In the genomic region with DNA sequence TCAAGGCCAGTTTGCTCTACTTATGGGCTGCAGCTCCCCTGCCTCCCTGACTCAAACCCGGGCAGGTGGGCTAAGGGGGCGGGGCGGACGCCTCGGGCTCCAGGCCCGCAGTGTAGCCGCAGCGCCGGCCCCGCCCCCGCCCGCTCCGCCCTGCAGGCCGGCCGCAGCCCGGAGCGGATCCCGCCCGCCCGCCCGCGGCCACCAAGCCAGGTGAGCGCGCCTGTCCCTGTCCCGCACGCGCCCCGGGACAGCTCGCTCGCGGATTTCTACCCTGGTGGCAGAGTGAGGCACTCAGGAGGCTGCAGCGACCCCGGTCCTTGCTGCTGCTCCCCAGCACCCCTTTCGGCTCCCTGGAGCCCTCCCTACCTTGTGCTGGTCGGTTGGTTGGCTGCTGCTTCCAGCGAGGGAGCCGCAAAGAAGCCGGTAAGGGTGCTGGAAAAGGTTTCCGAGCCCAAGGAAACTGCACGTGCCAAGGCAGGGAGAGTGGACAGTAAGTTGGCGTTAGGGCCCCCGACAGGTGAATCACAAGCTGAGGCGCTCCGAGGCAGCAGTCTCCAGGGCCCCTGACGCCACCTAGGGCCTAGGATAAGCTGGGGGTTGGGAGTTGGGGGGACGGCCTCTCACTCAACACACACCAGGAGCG, we compare ENCODE assay signal across 8 mouse cellular contexts. TPM values are rescaled to one million over a fixed set of nuclear protein-coding genes. Genes with fewer than 3 reads are reported as not detected.
DNase-seq lines count a peak whose midpoint lies in the region; ATAC-seq lines count a peak whose summit lies in the region.

A gene (plus strand): TSS at position 143 of the 643 bp plus-strand sequence.

- H3K27me3 ChIP-seq in embryonic facial prominence, embryonic 10.5 days (replicated peaks; ENCODE audit: low read depth, poor library complexity, severe bottlenecking): peaks cover 37% of the 10 kb centered on the region
- H3K27me3 ChIP-seq in hindbrain, embryonic 14.5 days (ENCODE audit: control insufficient read depth, insufficient read depth, low read length): peaks cover 5% of the 10 kb centered on the region; the same call in 1 of the 2 replicates
- peaks cover 27% of the 10 kb centered on the region for H3K27me3 ChIP-seq in limb, embryonic 15.5 days
- H3K27me3 ChIP-seq in neural tube, embryonic 14.5 days (ENCODE audit: control insufficient read depth, insufficient read depth, low read length): no peaks in the 10 kb centered on the region

- peak; percentile 24 for DNase-seq in gastrocnemius, postnatal 10 days
- DNase-seq in gastrocnemius, postnatal 36 days: no peak
- peak; percentile 10 for DNase-seq in T-cell, adult 2 months (ENCODE audit: low spot score)
- peak; percentile 45 for DNase-seq in embryonic facial prominence, embryonic 10.5 days (ENCODE audit: low spot score)
- DNase-seq in hindbrain, embryonic 14.5 days (ENCODE audit: low spot score): no peak
- DNase-seq in c-Kit-positive CD71-positive TER-119-positive erythroid progenitor cells, embryonic 14.5 days (ENCODE audit: low spot score): no peak

- intact Hi-C loops in gastrocnemius, postnatal 36 days (cut with DNase I): no loop called here

- H3K4me3 ChIP-seq in embryonic facial prominence, embryonic 10.5 days: peak within 1 kb of the TSS; percentile 64
- peak within 1 kb of the TSS; percentile 40 for H3K4me3 ChIP-seq in hindbrain, embryonic 14.5 days (replicated peaks; ENCODE audit: low read length)
- H3K4me3 ChIP-seq in limb, embryonic 15.5 days: peak within 1 kb of the TSS; percentile 41
- peak within 1 kb of the TSS; percentile 37 for H3K4me3 ChIP-seq in neural tube, embryonic 14.5 days (ENCODE audit: low read depth, low read length)

- H3K36me3 ChIP-seq in embryonic facial prominence, embryonic 10.5 days (replicated peaks): peaks cover 34% of the 10 kb centered on the region
- peaks cover 34% of the 10 kb centered on the region for H3K36me3 ChIP-seq in hindbrain, embryonic 14.5 days (replicated peaks; ENCODE audit: control insufficient read depth, insufficient read depth)
- H3K36me3 ChIP-seq in limb, embryonic 15.5 days: peaks cover 28% of the 10 kb centered on the region
- peaks cover 10% of the 10 kb centered on the region for H3K36me3 ChIP-seq in neural tube, embryonic 14.5 days (ENCODE audit: control insufficient read depth, insufficient read depth, low read length)

- peak within 1 kb of the TSS; percentile 90 for H3K4me2 ChIP-seq in hindbrain, embryonic 14.5 days (replicated peaks)
- H3K4me2 ChIP-seq in limb, embryonic 15.5 days: peak within 1 kb of the TSS; percentile 89
- peak within 1 kb of the TSS; percentile 85 for H3K4me2 ChIP-seq in neural tube, embryonic 14.5 days (ENCODE audit: low read depth, low read length)

- peak within 1 kb of the TSS; percentile 66 for H3K9ac ChIP-seq in hindbrain, embryonic 14.5 days
- H3K9ac ChIP-seq in limb, embryonic 15.5 days: peak within 1 kb of the TSS; percentile 26; the same call in 1 of the 2 replicates
- peak within 1 kb of the TSS; percentile 39 for H3K9ac ChIP-seq in neural tube, embryonic 14.5 days (replicated peaks; ENCODE audit: low read depth, low read length)

- H3K9me3 ChIP-seq in embryonic facial prominence, embryonic 10.5 days: no peaks in the 10 kb centered on the region
- no peaks in the 10 kb centered on the region for H3K9me3 ChIP-seq in hindbrain, embryonic 14.5 days (ENCODE audit: control insufficient read depth, low read length)
- H3K9me3 ChIP-seq in limb, embryonic 15.5 days: no peaks in the 10 kb centered on the region
- H3K9me3 ChIP-seq in neural tube, embryonic 14.5 days (ENCODE audit: control insufficient read depth, low read length): no peaks in the 10 kb centered on the region

- peak; percentile 75; the same call in 1 of the 2 replicates for ATAC-seq in hindbrain, embryonic 14.5 days (ENCODE audit: low FRiP score)
- no peak for ATAC-seq in limb, embryonic 15.5 days (ENCODE audit: insufficient number of reproducible peaks, low FRiP score, low TSS enrichment, low read depth)
- peak; percentile 68 for ATAC-seq in neural tube, embryonic 14.5 days (ENCODE audit: low read depth)

- peak within 1 kb of the TSS; percentile 48; the same call in 1 of the 2 replicates for H3K27ac ChIP-seq in embryonic facial prominence, embryonic 10.5 days (replicated peaks)
- no peak within 1 kb of the TSS for H3K27ac ChIP-seq in hindbrain, embryonic 14.5 days
- H3K27ac ChIP-seq in limb, embryonic 15.5 days: no peak within 1 kb of the TSS
- no peak within 1 kb of the TSS for H3K27ac ChIP-seq in neural tube, embryonic 14.5 days (ENCODE audit: low read depth, low read length)

- H3K4me1 ChIP-seq in embryonic facial prominence, embryonic 10.5 days: peaks cover 12% of the 10 kb centered on the region
- 0 out of 2 replicates have a peak, but pooled peaks cover 6% of the 10 kb centered on the region for H3K4me1 ChIP-seq in hindbrain, embryonic 14.5 days (replicated peaks; ENCODE audit: control insufficient read depth, insufficient read depth, low read length)
- peaks cover 14% of the 10 kb centered on the region for H3K4me1 ChIP-seq in limb, embryonic 15.5 days
- peaks cover 7% of the 10 kb centered on the region for H3K4me1 ChIP-seq in neural tube, embryonic 14.5 days (ENCODE audit: control insufficient read depth, insufficient read depth, low read length)

- WGBS in embryonic facial prominence, embryonic 10.5 days: 1% methylated on average over 47 of the region's 47 CpGs
- 1% methylated on average over 47 of the region's 47 CpGs for WGBS in hindbrain, embryonic 14.5 days
- 2% methylated on average over 45 of the region's 47 CpGs for WGBS in limb, embryonic 15.5 days
- under 1% methylated on average over 47 of the region's 47 CpGs for WGBS in neural tube, embryonic 14.5 days

RNA-seq across cellular contexts. Expression of the gene that starts here (rescaled TPM):
- total RNA-seq in gastrocnemius, postnatal 10 days (2021): under 1 TPM; 0.27 to 0.28 TPM
- under 1 TPM in 1 of 2 experiments, not detected in 1; 0.20 TPM for total RNA-seq in gastrocnemius, postnatal 36 days (2021)
- 0.75 and 1.1 TPM in 2 replicates for polyA plus RNA-seq in embryonic facial prominence, embryonic 10.5 days (2016; fragmentation: Nextera tagmentation; extraction: Ambion mirVana)
- 5.9 and 6.4 TPM in 2 replicates for polyA plus RNA-seq in hindbrain, embryonic 14.5 days (2014; fragmentation: Nextera tagmentation; extraction: Ambion mirVana)
- polyA plus RNA-seq in limb, embryonic 15.5 days (2015; fragmentation: Nextera tagmentation; extraction: Ambion mirVana): 0.36 and 2.7 TPM in 2 replicates
- 3.0 and 3.4 TPM in 2 replicates for polyA plus RNA-seq in neural tube, embryonic 14.5 days (2014; fragmentation: Nextera tagmentation; extraction: Ambion mirVana)

Comparison
In these comparisons a context has a peak if more than half of its experiments do, and no peak if none do; other contexts are left out.
1. Peak in DNase-seq in gastrocnemius, postnatal 10 days; RNA of the gene not detected or under 1 TPM.
2. DNase-seq: peak in T-cell, adult 2 months (single experiment) and embryonic facial prominence, embryonic 10.5 days (single experiment); none in gastrocnemius, postnatal 36 days (0 of 2), hindbrain, embryonic 14.5 days (single experiment) and c-Kit-positive CD71-positive TER-119-positive erythroid progenitor cells, embryonic 14.5 days (single experiment).
3. Peak in every context shown above with its lines, with median percentiles within 50 percentile points of each other: H3K4me3 ChIP-seq, H3K4me2 ChIP-seq and H3K9ac ChIP-seq.